Mouse (Mus musculus): ENCODE measurements around the gene Cavin3. TPM values are rescaled to one million over a fixed set of nuclear protein-coding genes. Genes with fewer than 3 reads are reported as not detected.

Cavin3 gene
- polyA plus RNA-seq, 1 experiment from 2014 or later: 97.1 TPM

- Histone ChIP-seq H3K36me3 (ENCODE audit: control insufficient read depth, insufficient read depth, low read length) (no peaks in the 10 kb centered on the region), H3K9me3 (ENCODE audit: control insufficient read depth, low read length) (no peaks in the 10 kb centered on the region), H3K9ac (ENCODE audit: low read length) (no peak overlapping the region), H3K27me3 (ENCODE audit: control insufficient read depth, insufficient read depth, low read depth, low read length) (no peaks in the 10 kb centered on the region), H3K4me3 (ENCODE audit: low read length) (no peak overlapping the region), H3K4me2 (ENCODE audit: low read depth, low read length) (no peak overlapping the region), H3K27ac (ENCODE audit: low read length) (no peak overlapping the region), H3K4me1 (replicated peaks; ENCODE audit: control insufficient read depth, insufficient read depth, low read length) (peaks cover 3% of the 10 kb centered on the region; the same call in 1 of the 2 replicates)
- no peak for ATAC-seq (ENCODE audit: low read depth)
- WGBS: 74% methylated on average over 22 of the region's 22 CpGs
Measured at GRCm38 (mm10) chr7:105434798-105435197, 47.3 kb downstream of the Cavin3 start.

GRCm38 (mm10) chr7:105433859-105434258 is 48.2 kb downstream of the Cavin3 start:
- no peaks in the 10 kb centered on the region for H3K9me3 ChIP-seq (ENCODE audit: control insufficient read depth, low read length)
- ATAC-seq (ENCODE audit: low read depth): no peak
- no peaks in the 10 kb centered on the region for H3K27me3 ChIP-seq (ENCODE audit: control insufficient read depth, insufficient read depth, low read depth, low read length)
- no peaks in the 10 kb centered on the region for H3K36me3 ChIP-seq (ENCODE audit: control insufficient read depth, insufficient read depth, low read length)
- H3K4me3 ChIP-seq (ENCODE audit: low read length): no peak overlapping the region
- H3K27ac ChIP-seq (ENCODE audit: low read length): no peak overlapping the region
- H3K9ac ChIP-seq (ENCODE audit: low read length): no peak overlapping the region
- H3K4me1 ChIP-seq (replicated peaks; ENCODE audit: control insufficient read depth, insufficient read depth, low read length): peaks cover 3% of the 10 kb centered on the region; the same call in 1 of the 2 replicates
- WGBS: 82% methylated on average over 17 of the region's 17 CpGs
- no peak overlapping the region for H3K4me2 ChIP-seq (ENCODE audit: low read depth, low read length)

- H3K4me3 ChIP-seq (ENCODE audit: low read length): no peak overlapping the region
- H3K4me1 ChIP-seq (replicated peaks; ENCODE audit: control insufficient read depth, insufficient read depth, low read length): no peaks in the 10 kb centered on the region
- H3K27me3 ChIP-seq (ENCODE audit: control insufficient read depth, insufficient read depth, low read depth, low read length): no peaks in the 10 kb centered on the region; the same call in 1 of the 2 replicates
- H3K4me2 ChIP-seq (ENCODE audit: low read depth, low read length): no peak overlapping the region
- ATAC-seq (ENCODE audit: low read depth): no peak
- no peaks in the 10 kb centered on the region for H3K36me3 ChIP-seq (ENCODE audit: control insufficient read depth, insufficient read depth, low read length)
- no peaks in the 10 kb centered on the region for H3K9me3 ChIP-seq (ENCODE audit: control insufficient read depth, low read length)
- no peak overlapping the region for H3K27ac ChIP-seq (ENCODE audit: low read length)
- WGBS: 38% methylated on average over 1 of the region's 1 CpGs
- H3K9ac ChIP-seq (ENCODE audit: low read length): no peak overlapping the region
Measured at GRCm38 (mm10) chr7:105432058-105432457, 50.0 kb downstream of the Cavin3 start.

Other genes starting within 250 kb of the Cavin3 start
- gene Olfr688, start 194.2 kb downstream of the Cavin3 start, polyA plus RNA-seq (2015; fragmentation: Nextera tagmentation; extraction: Ambion mirVana): not detected in 2 replicates
- not detected in 2 replicates for gene Olfr689, start 171.1 kb downstream of the Cavin3 start, polyA plus RNA-seq (2015; fragmentation: Nextera tagmentation; extraction: Ambion mirVana)
- gene Olfr690, start 148.2 kb downstream of the Cavin3 start, polyA plus RNA-seq (2015; fragmentation: Nextera tagmentation; extraction: Ambion mirVana): not detected in 2 replicates
- gene Olfr691, start 140.0 kb downstream of the Cavin3 start, polyA plus RNA-seq (2015; fragmentation: Nextera tagmentation; extraction: Ambion mirVana): not detected in 2 replicates
- gene Olfr692, start 114.1 kb downstream of the Cavin3 start, polyA plus RNA-seq (2015; fragmentation: Nextera tagmentation; extraction: Ambion mirVana): not detected in 2 replicates
- gene Gm5901, start 107.3 kb downstream of the Cavin3 start, polyA plus RNA-seq (2015; fragmentation: Nextera tagmentation; extraction: Ambion mirVana): not detected in 2 replicates
- 39.3 and 41.4 TPM in 2 replicates for gene Fam160a2, start 82.2 kb downstream of the Cavin3 start, polyA plus RNA-seq (2015; fragmentation: Nextera tagmentation; extraction: Ambion mirVana)
- not detected in 2 replicates for gene Cnga4, start 77.7 kb downstream of the Cavin3 start, polyA plus RNA-seq (2015; fragmentation: Nextera tagmentation; extraction: Ambion mirVana)
- 0.26 and 0.60 TPM in 2 replicates for gene Cckbr, start 56.6 kb downstream of the Cavin3 start, polyA plus RNA-seq (2015; fragmentation: Nextera tagmentation; extraction: Ambion mirVana)
- 47.8 and 50.3 TPM in 2 replicates for gene Smpd1, start 72.1 kb upstream of the Cavin3 start, polyA plus RNA-seq (2015; fragmentation: Nextera tagmentation; extraction: Ambion mirVana)
- 46.3 and 48.0 TPM in 2 replicates for gene Apbb1, start 99.4 kb upstream of the Cavin3 start, polyA plus RNA-seq (2015; fragmentation: Nextera tagmentation; extraction: Ambion mirVana)
- 1.0 and 4.6 TPM in 2 replicates for gene Hpx, start 117.8 kb upstream of the Cavin3 start, polyA plus RNA-seq (2015; fragmentation: Nextera tagmentation; extraction: Ambion mirVana)
- gene Trim3, start 151.3 kb upstream of the Cavin3 start, polyA plus RNA-seq (2015; fragmentation: Nextera tagmentation; extraction: Ambion mirVana): 61.8 and 67.0 TPM in 2 replicates
- gene Timm10b, start 157.8 kb upstream of the Cavin3 start, polyA plus RNA-seq (2015; fragmentation: Nextera tagmentation; extraction: Ambion mirVana): 181 and 208 TPM in 2 replicates
- gene Arfip2, start 158.1 kb upstream of the Cavin3 start, polyA plus RNA-seq (2015; fragmentation: Nextera tagmentation; extraction: Ambion mirVana): 78.0 and 81.5 TPM in 2 replicates
- 24.9 and 35.7 TPM in 2 replicates for gene Gm45799, start 158.3 kb upstream of the Cavin3 start, polyA plus RNA-seq (2015; fragmentation: Nextera tagmentation; extraction: Ambion mirVana)
- 0.55 and 1.4 TPM in 2 replicates for gene Dnhd1, start 168.5 kb upstream of the Cavin3 start, polyA plus RNA-seq (2015; fragmentation: Nextera tagmentation; extraction: Ambion mirVana)